Mouse (Mus musculus) central nervous system, embryonic 18 days (tissue): ENCODE results near the gene Mta2. TPM values are rescaled to one million over a fixed set of nuclear protein-coding genes. Genes with fewer than 3 reads are reported as not detected.

ENCODE experiments used
- polyA plus RNA-seq: library from polyadenylated mRNA; depleted of rRNA; stranded (reverse); fragments of >200 nt; gene quantifications from 2 replicates; pipeline ENCODE4 v1.2.3, GENCODE M21; 2012; rRNA removed

The Mta2 gene
- polyA plus RNA-seq = 36.2 and 38.4 TPM in 2 replicates

DNA sequence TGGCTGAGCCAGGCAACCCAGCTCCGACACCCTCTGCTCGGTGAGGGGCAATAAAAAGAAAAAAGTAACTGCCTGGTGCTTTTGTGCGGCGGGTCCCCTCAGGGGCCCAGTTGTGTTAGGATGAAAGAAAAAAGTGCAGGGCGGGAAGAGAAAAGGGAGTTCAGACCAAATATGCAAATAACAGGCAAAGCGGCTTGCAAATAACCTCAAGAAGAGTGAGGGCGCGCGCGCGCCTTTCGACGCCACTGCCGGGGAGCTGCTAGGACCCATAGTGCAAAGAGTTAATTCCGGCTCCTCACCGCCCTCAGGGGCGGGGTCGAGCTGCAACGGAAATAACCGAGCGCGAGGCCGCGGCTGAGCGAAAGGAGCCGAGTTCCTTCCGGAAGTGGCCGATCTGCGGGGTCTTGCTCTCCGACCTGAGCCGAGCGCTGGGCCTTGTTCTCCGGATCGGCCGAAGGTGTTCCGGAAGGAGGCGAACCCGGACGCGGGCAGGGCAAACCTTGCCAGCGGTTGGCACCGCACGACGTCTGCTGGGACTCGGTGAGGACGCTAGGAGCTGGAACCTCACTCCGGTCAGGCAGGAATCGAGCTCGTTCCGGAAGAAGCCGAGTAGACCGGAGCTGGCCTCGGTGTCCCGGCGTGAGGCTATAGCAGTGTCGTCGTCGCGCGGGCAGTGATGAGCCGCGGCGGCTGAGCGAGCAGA lies at the start of gene Mta2:
TSS of gene Mta2 (plus strand) at position 361 of the 703 bp plus-strand sequence.

DNA sequence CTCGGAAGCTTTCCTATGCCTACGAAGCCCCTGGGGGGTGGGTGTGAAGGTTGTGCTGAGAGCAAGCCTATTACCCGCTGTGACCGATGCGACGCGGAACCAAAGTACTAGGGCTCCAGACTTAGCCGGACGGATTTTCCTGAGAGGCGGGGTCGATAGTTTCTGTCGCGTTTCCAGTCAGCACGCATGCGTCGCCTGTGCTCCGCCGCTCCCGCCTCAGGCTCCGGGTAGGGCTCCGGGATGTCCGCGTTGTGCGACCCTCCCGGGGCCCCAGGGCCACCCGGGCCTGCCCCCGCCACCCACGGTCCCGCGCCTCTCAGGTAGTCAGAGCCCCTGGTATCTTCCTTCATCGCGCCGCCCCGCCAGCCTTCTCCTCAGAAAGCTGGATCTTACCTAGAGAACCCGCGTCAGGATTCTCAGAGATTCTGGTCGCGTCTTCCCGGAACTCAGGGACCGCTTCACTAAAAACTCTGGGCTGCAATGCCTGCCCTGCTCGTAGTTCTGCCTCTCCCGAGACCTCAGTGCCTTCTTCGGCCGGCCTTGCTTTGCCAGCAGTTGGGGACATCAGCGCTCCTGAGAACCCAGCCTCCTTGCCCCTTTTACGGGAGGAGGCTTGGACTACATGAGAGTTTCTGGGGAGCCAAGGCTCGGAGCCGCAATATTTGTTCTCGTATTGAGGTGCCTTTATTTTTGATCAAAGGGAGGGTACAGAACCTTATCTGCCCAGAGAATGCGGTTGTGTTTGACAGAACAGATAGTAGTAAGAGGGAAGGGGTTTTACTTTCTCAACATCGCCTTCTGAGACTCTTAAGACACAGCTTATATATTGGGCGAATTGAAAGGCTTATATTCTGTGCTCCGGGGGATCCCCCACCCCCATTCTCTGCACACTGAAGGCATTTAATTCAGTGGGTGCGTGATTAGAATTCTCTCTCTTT lies 48.6 kb upstream of the Mta2 start, which contains the start of gene Ints5:
TSS of gene Ints5 (plus strand) at position 177 of the 938 bp plus-strand sequence.

DNA sequence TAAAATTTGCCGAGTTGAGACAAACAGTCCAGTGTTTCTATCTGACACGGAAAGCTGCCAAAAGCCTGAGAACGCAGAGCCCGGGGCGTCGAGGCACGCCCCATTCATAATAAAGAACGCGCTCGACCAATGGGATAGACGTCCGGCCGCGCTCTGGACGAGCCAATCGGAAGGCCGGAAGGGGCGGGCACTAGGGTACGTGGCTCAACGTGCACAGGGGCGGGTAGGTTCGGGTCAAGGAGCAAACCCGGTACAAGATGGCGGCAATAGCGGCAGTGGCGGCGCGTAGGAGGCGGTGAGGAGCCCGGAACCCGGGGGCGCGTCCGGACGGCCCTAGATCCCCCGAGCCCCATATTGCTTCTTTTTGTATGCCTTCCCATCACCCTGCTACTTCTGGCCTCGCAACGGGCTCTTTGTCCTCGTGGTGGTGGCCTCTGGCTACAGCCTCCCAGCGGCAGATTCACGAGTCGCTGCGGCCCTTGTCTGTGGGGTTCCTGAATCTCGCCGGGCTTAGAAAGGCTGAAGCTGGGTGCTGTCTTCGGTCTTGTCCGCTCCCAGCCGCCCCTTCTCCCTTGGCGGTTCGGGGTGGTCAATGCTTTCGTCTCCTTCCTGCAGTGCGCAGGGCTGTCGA lies 43.7 kb upstream of the Mta2 start, which contains the start of gene Ganab:
TSS of gene Ganab (plus strand) at position 207 of the 631 bp plus-strand sequence.

DNA sequence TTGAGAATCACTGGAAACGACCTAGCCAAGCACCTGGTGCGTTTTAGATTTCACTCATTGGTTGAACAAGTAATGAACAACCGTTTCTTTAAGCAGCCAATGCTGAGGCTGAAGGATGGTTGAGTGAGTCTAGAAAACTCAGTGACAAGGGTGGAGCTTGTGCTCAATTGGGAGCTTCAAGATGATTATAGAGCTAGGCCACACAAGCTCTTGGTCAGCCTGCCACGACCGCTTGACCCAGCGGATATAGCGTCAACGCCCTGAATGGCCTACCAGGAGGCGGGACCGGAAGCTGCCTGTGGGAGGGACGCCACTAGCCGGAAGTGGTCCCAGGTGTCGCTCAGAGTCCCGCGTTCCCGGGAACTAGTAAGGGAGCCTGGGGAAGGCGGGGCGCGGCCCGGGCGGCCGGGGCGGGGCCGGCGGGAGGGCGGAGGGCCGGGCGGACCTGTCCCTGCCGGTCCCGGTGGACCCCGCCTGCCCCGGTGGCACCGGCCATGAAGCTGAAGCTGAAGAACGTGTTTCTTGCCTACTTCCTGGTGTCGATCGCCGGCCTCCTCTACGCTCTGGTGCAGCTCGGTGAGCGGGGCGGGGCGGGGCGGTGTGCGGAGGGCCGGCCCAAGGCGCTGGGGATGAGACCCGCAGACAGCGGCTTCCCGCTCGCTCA lies 21.5 kb upstream of the Mta2 start, which contains the start of gene B3gat3:
TSS of gene B3gat3 (plus strand) at position 302 of the 664 bp plus-strand sequence.

DNA sequence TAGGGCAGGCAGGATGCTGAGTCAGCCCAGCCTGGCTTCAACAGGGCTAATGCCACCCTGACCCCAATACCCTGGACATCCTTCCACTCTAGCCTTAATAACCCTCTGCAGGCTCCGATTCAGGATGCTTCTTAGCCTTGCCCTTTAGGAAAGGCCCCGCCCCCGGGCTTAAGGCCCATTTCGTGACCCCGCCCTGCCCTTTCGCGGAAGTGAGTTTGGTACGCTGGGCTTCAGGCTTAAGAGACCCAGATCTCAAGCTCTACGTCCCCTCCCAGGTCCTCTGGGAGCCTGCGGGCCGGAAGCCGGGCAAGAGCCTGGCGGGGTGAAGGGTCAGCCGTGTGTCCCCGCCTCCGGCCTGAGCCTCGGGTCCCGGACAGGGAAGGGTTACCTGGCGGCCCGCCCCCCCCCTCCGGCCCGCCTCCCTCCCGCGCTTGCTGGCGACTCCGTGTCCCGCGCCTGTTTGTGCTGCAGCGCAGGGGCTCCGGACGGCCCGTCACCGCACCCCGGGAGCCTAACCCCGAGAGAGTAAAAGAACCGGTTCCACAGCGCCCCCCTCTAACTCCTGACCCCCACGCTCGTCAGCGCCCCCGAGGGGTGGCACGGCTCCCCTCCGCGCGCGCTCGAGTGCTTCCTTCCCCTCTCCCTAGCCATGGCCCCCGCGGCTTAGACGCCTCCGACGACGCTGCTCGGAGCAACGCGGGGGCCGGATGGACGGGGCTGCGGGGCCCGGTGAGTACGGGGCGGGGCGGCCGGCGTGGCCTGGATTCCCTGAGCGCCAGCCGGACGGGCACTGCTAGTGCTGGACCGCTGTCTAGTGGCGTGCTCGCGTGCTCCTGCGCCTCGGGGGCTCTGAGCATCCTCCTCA lies 12.2 kb upstream of the Mta2 start, which contains the start of the genes Rom1 and Eml3:
TSS of gene Rom1 (minus strand) at position 133 of the 865 bp plus-strand sequence.
TSS of gene Eml3 (plus strand) at position 329 of the 865 bp plus-strand sequence.

DNA sequence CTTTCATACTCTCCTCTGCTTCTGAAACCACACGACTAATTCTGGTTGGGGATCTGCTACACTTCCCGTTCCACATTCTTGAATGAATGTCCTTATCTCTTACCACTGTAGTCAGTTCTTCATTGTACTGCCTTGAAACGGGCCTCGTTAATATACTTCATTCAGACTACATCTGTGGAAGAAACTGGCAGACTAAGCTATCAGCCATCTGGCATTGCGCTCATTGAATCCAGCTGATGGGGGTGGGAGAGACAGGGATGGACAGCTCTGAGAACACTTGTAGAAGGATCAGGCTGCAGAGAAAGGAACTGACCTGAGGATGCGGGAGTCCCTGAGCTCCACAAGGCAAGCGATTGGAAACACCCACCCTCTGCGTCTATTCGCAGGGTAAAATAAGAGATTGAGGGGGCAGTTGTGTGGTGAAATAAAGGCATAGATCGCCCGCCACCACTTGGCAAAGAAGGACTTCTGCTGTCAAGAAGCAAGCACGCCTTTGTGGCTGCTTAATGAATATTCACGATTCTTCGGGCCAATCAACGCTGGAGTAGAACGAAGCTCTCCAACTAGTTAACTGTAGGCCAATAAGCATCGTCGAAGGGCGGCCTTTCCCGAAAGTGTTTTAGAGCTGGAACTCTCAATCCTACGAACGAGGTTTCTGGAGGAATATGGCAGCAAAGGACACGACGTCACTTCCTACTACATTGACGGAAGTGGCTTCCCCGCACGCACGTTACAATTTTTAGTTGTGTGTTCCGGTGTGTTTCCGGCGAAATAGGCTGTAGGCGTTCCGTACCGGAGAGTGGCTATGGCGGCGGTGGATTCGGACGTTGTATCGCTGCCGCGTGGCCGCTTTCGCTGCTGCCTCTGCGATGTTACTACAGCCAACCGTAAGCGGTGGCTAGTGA lies 11.7 kb downstream of the Mta2 start, which contains the start of gene Tut1:
TSS of gene Tut1 (plus strand) at position 713 of the 905 bp plus-strand sequence.

DNA sequence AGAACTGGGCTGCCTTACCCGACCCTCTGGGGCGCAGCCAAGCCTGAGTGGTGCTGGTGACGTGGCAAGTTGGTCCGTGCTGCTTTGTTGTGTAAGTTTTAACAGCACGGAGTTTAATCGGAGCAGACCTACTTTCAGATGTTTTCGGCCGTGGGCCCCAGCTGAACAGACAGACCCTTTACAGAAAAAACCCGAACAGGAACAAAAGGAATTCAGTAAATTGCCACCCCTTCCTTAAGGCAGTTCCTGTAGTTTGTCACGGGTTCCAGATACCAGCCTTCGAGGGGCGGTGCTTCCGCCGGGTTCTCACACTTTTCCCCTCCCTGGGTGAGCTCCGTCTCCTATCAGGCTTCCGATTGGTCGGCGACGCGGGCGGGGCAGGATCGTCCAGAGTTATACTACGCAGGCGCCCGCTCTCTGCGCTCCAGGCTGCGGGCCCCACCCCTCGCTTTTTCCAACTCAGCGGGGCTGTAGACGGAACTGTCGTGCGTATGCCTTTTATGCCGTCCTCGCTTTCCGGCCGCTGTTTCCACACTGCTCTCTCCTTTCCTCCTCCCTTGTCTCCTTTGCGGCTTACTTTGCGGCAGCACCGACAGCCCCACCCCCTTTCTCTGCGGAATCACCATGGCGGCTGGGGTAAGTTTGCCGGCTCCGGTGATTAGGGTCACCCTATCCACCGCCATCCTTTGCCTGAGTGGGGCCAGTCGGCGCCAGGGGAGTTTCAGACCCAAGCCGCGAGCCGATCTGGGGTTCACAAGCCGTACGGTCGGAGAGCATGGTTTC lies 25.1 kb downstream of the Mta2 start, which contains the start of gene Eef1g:
TSS of gene Eef1g (plus strand) at position 452 of the 783 bp plus-strand sequence.

DNA sequence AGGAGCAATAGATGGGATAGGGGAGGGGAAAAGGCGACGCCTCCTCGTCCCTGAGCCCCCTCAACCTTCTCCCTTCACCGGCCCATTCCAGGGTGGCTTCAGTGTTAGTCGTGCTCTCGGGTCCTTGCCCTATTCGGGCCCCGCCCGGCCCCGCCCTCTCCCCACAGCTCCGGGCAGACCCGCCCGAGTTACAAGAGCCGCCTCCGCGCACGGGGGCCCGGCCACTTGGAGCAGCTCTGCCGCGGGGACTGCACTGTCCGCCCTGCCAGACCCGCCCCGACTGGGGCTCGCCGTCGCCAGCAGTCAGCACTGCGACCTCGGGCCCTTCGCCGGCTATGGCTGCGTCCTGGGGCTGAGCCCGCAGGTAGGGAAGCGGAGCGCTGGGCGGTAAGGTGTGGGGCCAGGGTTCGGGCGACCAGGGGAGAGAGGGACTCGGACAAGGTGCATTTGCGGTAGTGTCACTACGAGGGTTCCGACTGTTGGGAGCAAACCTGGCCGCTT lies 47.4 kb downstream of the Mta2 start, which contains the start of gene Ahnak:
TSS of gene Ahnak (plus strand) at position 219 of the 501 bp plus-strand sequence.

Other genes starting within 250 kb of the Mta2 start
- gene Slc3a2, start 218.5 kb upstream of the Mta2 start, polyA plus RNA-seq = 156 and 158 TPM in 2 replicates
- gene Wdr74, start 206.0 kb upstream of the Mta2 start, polyA plus RNA-seq = 64.1 and 65.4 TPM in 2 replicates
- 2.1 and 2.2 TPM in 2 replicates for gene 1700092M07Rik, start 201.2 kb upstream of the Mta2 start, polyA plus RNA-seq
- 115 and 123 TPM in 2 replicates for gene Stx5a, start 200.5 kb upstream of the Mta2 start, polyA plus RNA-seq
- gene Nxf1, start 184.8 kb upstream of the Mta2 start, polyA plus RNA-seq = 174 and 185 TPM in 2 replicates
- 207 and 209 TPM in 2 replicates for gene Tmem223, start 170.9 kb upstream of the Mta2 start, polyA plus RNA-seq
- 21.0 and 23.1 TPM in 2 replicates for gene Tmem179b, start 167.4 kb upstream of the Mta2 start, polyA plus RNA-seq
- 25.5 and 26.5 TPM in 2 replicates for gene Taf6l, start 155.5 kb upstream of the Mta2 start, polyA plus RNA-seq
- gene Polr2g, start 143.3 kb upstream of the Mta2 start, polyA plus RNA-seq = 155 TPM in 2 replicates
- gene Zbtb3, start 139.3 kb upstream of the Mta2 start, polyA plus RNA-seq = 6.4 and 6.6 TPM in 2 replicates
- gene Ttc9c, start 122.5 kb upstream of the Mta2 start, polyA plus RNA-seq = 51.9 and 52.3 TPM in 2 replicates
- gene Hnrnpul2, start 121.9 kb upstream of the Mta2 start, polyA plus RNA-seq = 80.3 and 80.6 TPM in 2 replicates
- 0.58 TPM in 1 of 2 replicates, not detected in the other for gene AC129217.1, start 112.1 kb upstream of the Mta2 start, polyA plus RNA-seq
- gene Bscl2, start 104.4 kb upstream of the Mta2 start, polyA plus RNA-seq = 100 and 106 TPM in 2 replicates
- 313 and 316 TPM in 2 replicates for gene Gng3, start 102.7 kb upstream of the Mta2 start, polyA plus RNA-seq
- gene Lrrn4cl, start 91.1 kb upstream of the Mta2 start, polyA plus RNA-seq = 1.2 and 1.4 TPM in 2 replicates
- 128 and 129 TPM in 2 replicates for gene Ubxn1, start 70.4 kb upstream of the Mta2 start, polyA plus RNA-seq
- gene Uqcc3, start 61.0 kb upstream of the Mta2 start, polyA plus RNA-seq = 54.5 and 56.5 TPM in 2 replicates
- gene Lbhd1, start 58.1 kb upstream of the Mta2 start, polyA plus RNA-seq = 4.0 and 5.1 TPM in 2 replicates
- not detected in 2 replicates for gene Gm49403, start 57.9 kb upstream of the Mta2 start, polyA plus RNA-seq
- 44.6 and 52.3 TPM in 2 replicates for gene 1810009A15Rik, start 53.0 kb upstream of the Mta2 start, polyA plus RNA-seq
- gene Gm49416, start 52.9 kb upstream of the Mta2 start, polyA plus RNA-seq = 0.23 and 0.32 TPM in 2 replicates
- gene Ints5, start 48.9 kb upstream of the Mta2 start, polyA plus RNA-seq = 20.6 and 22.9 TPM in 2 replicates
- gene Ganab, start 43.8 kb upstream of the Mta2 start, polyA plus RNA-seq = 125 and 128 TPM in 2 replicates
- gene B3gat3, start 21.5 kb upstream of the Mta2 start, polyA plus RNA-seq = 131 and 145 TPM in 2 replicates
- gene Rom1, start 12.5 kb upstream of the Mta2 start, polyA plus RNA-seq = 2.1 and 2.3 TPM in 2 replicates
- 11.1 and 13.1 TPM in 2 replicates for gene Eml3, start 12.3 kb upstream of the Mta2 start, polyA plus RNA-seq
- gene Tut1, start 12.0 kb downstream of the Mta2 start, polyA plus RNA-seq = 22.9 TPM in 2 replicates
- gene Eef1g, start 25.2 kb downstream of the Mta2 start, polyA plus RNA-seq = 385 and 395 TPM in 2 replicates
- 4.7 TPM in 2 replicates for gene Ahnak, start 47.4 kb downstream of the Mta2 start, polyA plus RNA-seq
- 1.1 TPM in 1 of 2 replicates, not detected in the other for gene Scgb1a1, start 146.1 kb downstream of the Mta2 start, polyA plus RNA-seq
- 15.8 and 16.8 TPM in 2 replicates for gene Asrgl1, start 193.8 kb downstream of the Mta2 start, polyA plus RNA-seq